Mouse (Mus musculus) liver, postnatal 0 days (tissue): Measurements from ENCODE around the gene Fam180a. TPM values are rescaled to one million over a fixed set of nuclear protein-coding genes. Genes with fewer than 3 reads are reported as not detected.
"Not testable (repeated sequence)": the region's sequence is repeated elsewhere in the genome, so short reads cannot be mapped to it uniquely, and the experiment has no call there.

ENCODE experiments used
- ATAC-seq: fragments of 200-750 bp; cut with Nextera tagmentation; 2 replicates; pipeline ENCODE4 v1.8.0; 2017; ENCODE audit warnings: mild to moderate bottlenecking, moderate library complexity
- DNase-seq: peaks from one replicate; pipeline ENCODE4 v3.0.0-alpha.2; 2016
- H3K27ac ChIP-seq: fragments of 300-500 bp; sonication (generic); 2 replicates; pipeline ENCODE4 v1.5.1; 2014; ENCODE audit warnings: antibody characterized with exemption, moderate library complexity, mild to moderate bottlenecking, low read depth
- H3K27me3 ChIP-seq: fragments of 300-500 bp; sonication (generic); 2 replicates; pipeline ENCODE4 v1.6.1; 2014; ENCODE audit warnings: low read length, control low read depth, mixed read lengths; ENCODE audit not compliant: insufficient read depth
- H3K36me3 ChIP-seq: fragments of 300-500 bp; sonication (generic); replicated peaks from 2 replicates; pipeline ENCODE4 v1.6.1; 2014; ENCODE audit warnings: mild to moderate bottlenecking, control low read depth, low read length, moderate library complexity, mixed read lengths; ENCODE audit not compliant: insufficient read depth
- H3K4me1 ChIP-seq: fragments of 300-500 bp; sonication (generic); 2 replicates; pipeline ENCODE4 v1.6.1; 2014; ENCODE audit warnings: antibody characterized with exemption, mild to moderate bottlenecking, control low read depth; ENCODE audit not compliant: insufficient read depth
- H3K4me2 ChIP-seq: fragments of 300-500 bp; sonication (generic); 2 replicates; pipeline ENCODE4 v1.6.1; 2014; ENCODE audit warnings: low read depth, mild to moderate bottlenecking, low read length, moderate library complexity, mixed read lengths
- H3K4me3 ChIP-seq: fragments of 300-500 bp; sonication (generic); 2 replicates; pipeline ENCODE4 v1.5.1; 2014; ENCODE audit warnings: low read depth, low read length
- H3K9ac ChIP-seq: fragments of 300-500 bp; sonication (generic); replicated peaks from 2 replicates; pipeline ENCODE4 v1.6.1; 2014; ENCODE audit warnings: mild to moderate bottlenecking, moderate library complexity
- H3K9me3 ChIP-seq: fragments of 300-500 bp; sonication (generic); 2 replicates; pipeline ENCODE4 v1.6.1; 2016; ENCODE audit warnings: mild to moderate bottlenecking, control low read depth, low read length, mixed read lengths
- CTCF ChIP-seq: sonication (generic); IDR thresholded peaks from 2 replicates; pipeline ENCODE4 v1.5.1; 2016; ENCODE audit warnings: antibody characterized with exemption, low read depth
- EP300 ChIP-seq: IDR thresholded peaks from 2 replicates; pipeline ENCODE4 v1.6.1; 2016; ENCODE audit warnings: antibody characterized with exemption, low read depth, mild to moderate bottlenecking
- WGBS: fragments of 180-500 bp; shearing (Covaris S2); extraction: QIAGEN DNeasy Blood & Tissue Kit; methylation state at CpG from one replicate; pipeline ENCODE4 v1.1.7; 2014; ENCODE audit not compliant: insufficient replicate concordance; 5-methylcytosine and 5-hydroxymethylcytosine counted together
- polyA plus RNA-seq: library from polyadenylated mRNA; unstranded; fragments of >200 nt; fragmentation: Nextera tagmentation; extraction: Ambion mirVana; gene quantifications from 2 replicates; pipeline ENCODE4 v1.2.1, GENCODE M21; 2015

The Fam180a gene
- 0.26 and 1.1 TPM in 2 replicates for polyA plus RNA-seq

DNA sequence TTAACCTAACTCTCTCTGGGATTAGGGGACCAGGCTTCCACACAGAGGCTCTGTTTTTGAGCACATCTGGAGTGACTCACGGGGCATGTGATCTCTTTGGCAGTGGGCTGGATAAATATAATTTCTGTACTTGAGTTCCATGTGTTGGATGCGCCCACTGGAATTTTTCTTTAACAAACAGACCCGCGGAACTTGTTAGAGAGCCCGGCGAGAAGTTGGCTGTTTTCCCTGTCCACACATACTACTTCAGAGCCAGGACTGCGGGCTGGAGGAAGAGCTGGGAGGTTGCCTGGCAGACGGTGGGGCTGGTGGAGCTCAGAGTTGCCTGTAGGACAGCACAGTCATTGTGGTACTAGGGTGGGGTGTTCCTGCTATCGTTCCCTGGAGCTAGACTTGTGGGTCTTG is at the start of gene Fam180a:
TSS of gene Fam180a (minus strand) at position 31 of the 405 bp plus-strand sequence.
- 64% methylated on average over 9 of the region's 9 CpGs for WGBS
- Histone ChIP-seq H3K4me1 (peaks cover 5% of the 10 kb centered on the region), H3K27me3 (no peaks in the 10 kb centered on the region), H3K9me3 (no peaks in the 10 kb centered on the region), H3K4me3 (no peak within 1 kb of the TSS), H3K27ac (no peak within 1 kb of the TSS), H3K4me2 (no peak within 1 kb of the TSS), H3K36me3 (no peaks in the 10 kb centered on the region), H3K9ac (no peak within 1 kb of the TSS)
- TF ChIP-seq CTCF (no peak), EP300 (no peak)
- no peak for DNase-seq
- ATAC-seq, result no peak

DNA sequence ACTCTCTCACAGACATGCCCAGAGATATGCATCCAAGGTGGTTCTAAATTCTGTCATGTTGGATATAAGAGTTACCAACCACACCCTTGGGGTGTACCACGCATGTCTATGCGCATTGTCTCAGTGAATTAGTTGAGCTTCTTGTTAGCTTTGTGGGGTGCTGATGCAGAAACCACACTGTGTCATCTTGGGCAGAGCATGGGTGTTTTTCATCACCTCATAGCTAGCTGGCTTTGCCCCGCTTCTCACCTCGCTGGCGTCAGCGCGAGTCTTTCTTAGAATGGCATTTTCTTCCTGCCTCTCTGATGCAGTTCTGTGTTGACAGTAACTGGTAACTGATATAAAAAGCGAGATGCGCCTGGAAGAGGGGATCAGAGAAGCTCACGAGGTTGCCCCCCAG is 48.1 kb upstream of the Fam180a start:
- H3K27ac ChIP-seq, result no peak overlapping the region
- H3K4me2 ChIP-seq, result no peak overlapping the region
- TF ChIP-seq CTCF (no peak), EP300 (no peak)
- H3K4me3 ChIP-seq, result no peak overlapping the region
- WGBS, result 78% methylated on average over 10 of the region's 10 CpGs
- DNase-seq (no peak), ATAC-seq (no peak)
- H3K36me3 ChIP-seq, result no peaks in the 10 kb centered on the region
- H3K9ac ChIP-seq, result no peak overlapping the region
- H3K9me3 ChIP-seq, result no peaks in the 10 kb centered on the region
- no peaks in the 10 kb centered on the region for H3K27me3 ChIP-seq
- H3K4me1 ChIP-seq, result no peaks in the 10 kb centered on the region

DNA sequence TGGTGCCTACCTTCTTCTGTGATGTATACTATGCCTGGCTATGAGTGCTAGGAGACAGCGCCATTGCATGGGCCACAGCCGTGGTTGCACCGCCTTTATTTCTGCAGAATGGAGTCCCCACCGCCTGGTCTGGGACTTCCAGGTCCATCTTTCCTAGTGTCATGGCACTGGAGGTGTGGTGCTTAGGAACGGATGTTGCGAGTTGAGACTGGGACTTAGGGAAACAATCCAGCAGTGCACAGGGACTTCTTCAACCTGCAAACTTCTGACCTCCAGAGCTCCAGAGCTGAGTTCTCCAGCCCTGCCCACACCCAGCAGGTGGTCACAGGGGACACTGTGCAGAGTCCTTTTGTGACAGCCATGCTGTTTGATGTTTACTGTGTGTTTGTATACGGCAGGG is 44.4 kb upstream of the Fam180a start:
- H3K4me2 ChIP-seq, result no peak overlapping the region
- H3K27me3 ChIP-seq, result no peaks in the 10 kb centered on the region
- no peak for DNase-seq
- no peaks in the 10 kb centered on the region for H3K9me3 ChIP-seq
- H3K27ac ChIP-seq, result no peak overlapping the region
- H3K36me3 ChIP-seq, result no peaks in the 10 kb centered on the region
- no peak for ATAC-seq
- H3K4me1 ChIP-seq, result no peaks in the 10 kb centered on the region
- no peak overlapping the region for H3K9ac ChIP-seq
- WGBS, result 90% methylated on average over 7 of the region's 7 CpGs
- no peak overlapping the region for H3K4me3 ChIP-seq
- TF ChIP-seq CTCF, result no peak

DNA sequence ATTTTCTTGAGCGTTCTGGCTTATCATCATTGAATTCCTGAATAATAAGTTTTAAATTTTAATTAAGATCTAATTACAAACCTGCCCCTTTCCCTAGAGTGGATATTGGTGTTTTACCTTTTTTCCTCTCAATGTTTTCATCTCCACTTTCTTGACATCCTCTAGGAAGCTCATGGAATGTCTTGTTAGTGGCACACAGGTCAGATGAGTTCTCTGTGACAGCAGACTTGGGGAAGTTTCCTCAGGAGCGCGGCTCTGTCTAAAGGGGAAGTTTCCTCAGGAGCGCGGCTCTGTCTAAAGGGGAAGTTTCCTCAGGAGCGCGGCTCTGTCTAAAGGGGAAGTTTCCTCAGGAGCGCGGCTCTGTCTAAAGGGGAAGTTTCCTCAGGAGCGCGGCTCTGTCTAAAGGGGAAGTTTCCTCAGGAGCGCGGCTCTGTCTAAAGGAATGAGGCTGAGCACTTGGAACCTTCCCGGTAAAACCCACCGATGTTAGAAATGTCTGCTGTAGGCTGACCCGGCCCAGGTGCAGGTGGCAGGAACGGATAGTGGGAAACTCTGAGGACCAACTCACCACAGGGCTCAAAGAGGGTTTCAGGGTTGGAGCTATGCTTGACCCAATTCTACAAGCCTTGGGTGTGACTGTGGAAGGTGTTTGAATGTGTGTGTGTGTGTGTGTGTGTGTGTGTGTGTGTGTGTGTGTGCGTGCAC is 43.8 kb upstream of the Fam180a start:
- WGBS, result 42% methylated on average over 14 of the region's 18 CpGs
- H3K9ac ChIP-seq, H3K4me1 ChIP-seq, H3K27me3 ChIP-seq, DNase-seq, H3K4me3 ChIP-seq, ATAC-seq, H3K27ac ChIP-seq, H3K4me2 ChIP-seq, H3K36me3 ChIP-seq, H3K9me3 ChIP-seq: not testable (repeated sequence)

DNA sequence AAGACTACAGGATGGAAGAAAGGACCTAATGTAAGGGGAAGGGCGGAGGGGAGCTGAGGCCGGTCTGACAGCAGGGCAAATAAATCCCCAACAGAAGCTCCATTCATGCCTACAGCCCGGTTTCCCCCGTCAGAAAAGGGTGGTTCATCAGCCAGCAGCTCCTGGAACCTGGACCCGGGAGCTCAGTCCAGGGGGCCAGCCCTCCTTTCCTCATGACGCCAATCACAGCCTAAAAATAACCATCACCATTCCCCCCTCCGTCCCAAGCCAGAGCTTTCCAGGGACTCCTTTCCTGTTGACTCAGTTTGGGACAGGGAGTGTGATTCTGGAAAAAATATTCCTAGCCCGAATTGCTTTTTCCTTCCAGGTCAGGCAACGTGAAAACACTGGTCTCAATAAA is 36.7 kb upstream of the Fam180a start:
- Histone ChIP-seq H3K4me2 (no peak overlapping the region), H3K27me3 (no peaks in the 10 kb centered on the region), H3K27ac (no peak overlapping the region), H3K4me1 (no peaks in the 10 kb centered on the region), H3K36me3 (no peaks in the 10 kb centered on the region), H3K9ac (no peak overlapping the region), H3K9me3 (no peaks in the 10 kb centered on the region), H3K4me3 (no peak overlapping the region)
- no peak for DNase-seq
- no peak for ATAC-seq
- 50% methylated on average over 9 of the region's 9 CpGs for WGBS
- TF ChIP-seq EP300 (no peak), CTCF (no peak)

DNA sequence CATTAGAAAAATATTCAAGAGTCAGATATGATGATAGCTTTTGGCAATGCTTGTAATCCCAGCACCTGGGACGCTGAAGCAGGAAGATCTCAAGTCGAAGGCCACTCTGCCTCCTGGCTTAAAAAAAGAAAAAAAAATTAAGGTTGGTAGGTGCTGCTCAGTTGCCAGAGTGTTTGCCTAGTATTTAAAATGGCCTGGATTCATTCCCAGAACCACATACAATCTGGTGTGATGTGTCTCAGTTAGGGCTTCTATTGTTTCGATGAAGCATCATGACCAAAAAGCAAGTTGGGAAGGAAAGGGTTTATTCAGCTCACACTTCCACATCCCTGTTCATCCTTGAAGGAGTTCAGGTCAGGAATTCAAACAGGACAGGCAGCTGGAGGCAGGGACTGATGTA is 29.4 kb upstream of the Fam180a start:
- DNase-seq (no peak), ATAC-seq (no peak)
- WGBS, result 90% methylated on average over 3 of the region's 3 CpGs
- H3K4me1 ChIP-seq, result peaks cover 4% of the 10 kb centered on the region; the same call in 1 of the 2 replicates
- no peaks in the 10 kb centered on the region for H3K9me3 ChIP-seq
- H3K36me3 ChIP-seq, result no peaks in the 10 kb centered on the region
- H3K4me2 ChIP-seq, result no peak overlapping the region
- TF ChIP-seq CTCF, result no peak
- TF ChIP-seq EP300, result no peak
- H3K9ac ChIP-seq, result no peak overlapping the region
- H3K27me3 ChIP-seq, result no peaks in the 10 kb centered on the region
- H3K4me3 ChIP-seq, result no peak overlapping the region
- H3K27ac ChIP-seq, result no peak overlapping the region

DNA sequence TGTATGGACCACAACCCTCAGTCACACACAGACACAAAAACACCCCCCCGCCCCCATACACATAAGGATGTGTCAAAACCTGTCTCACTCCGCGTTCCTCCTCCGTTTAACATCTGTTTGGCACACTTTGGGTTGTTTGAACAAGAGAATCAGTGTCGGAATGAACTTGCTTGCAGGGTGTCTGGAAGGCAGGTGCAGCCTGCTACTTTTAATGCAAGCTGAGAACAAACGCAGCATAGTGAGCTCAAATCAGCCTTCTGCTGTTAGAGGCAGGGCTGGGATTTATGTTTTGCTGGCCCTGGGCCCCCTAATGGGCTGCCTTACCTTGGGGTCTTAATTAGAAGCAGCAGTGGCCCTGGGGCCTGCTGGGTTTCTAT is 28.7 kb upstream of the Fam180a start:
- ATAC-seq (no peak), DNase-seq (no peak)
- Histone ChIP-seq H3K4me3 (no peak overlapping the region), H3K27ac (no peak overlapping the region), H3K9ac (no peak overlapping the region), H3K4me2 (no peak overlapping the region), H3K36me3 (no peaks in the 10 kb centered on the region), H3K4me1 (peaks cover 4% of the 10 kb centered on the region; the same call in 1 of the 2 replicates), H3K9me3 (no peaks in the 10 kb centered on the region), H3K27me3 (no peaks in the 10 kb centered on the region)
- TF ChIP-seq CTCF (no peak), EP300 (no peak)
- 59% methylated on average over 6 of the region's 6 CpGs for WGBS
